Comparison of ENCODE assay signal across 9 mouse cellular contexts in genomic region chr7:47023530-47023929, GRCm38 (mm10). TPM values are rescaled to one million over a fixed set of nuclear protein-coding genes. Genes with fewer than 3 reads are reported as not detected.
A peak's percentile ranks its signal among the peaks of the same experiment; 100 is the strongest.
DNase-seq lines count a peak whose midpoint lies in the region; ATAC-seq and TF ChIP-seq lines count a peak whose summit lies in the region.
"Had no signal": no experiment of that assay in that cellular context is flagged by ENCODE, and none has a peak within 500 bp of the region (broad histone marks: within the 10 kb centered on the region; RNA-seq: fewer than 3 reads in every experiment).

No protein-coding gene starts in this region.

- H3K4me3 ChIP-seq in gastrocnemius, adult 2 months, result no peak overlapping the region
- H3K4me3 ChIP-seq: embryonic facial prominence, embryonic 12.5 days had no signal

- no peaks in the 10 kb centered on the region for H3K36me3 ChIP-seq in splenic B cell, adult 2 months (ENCODE audit: control insufficient read depth, insufficient read depth, low read length, poor library complexity, severe bottlenecking)
- H3K36me3 ChIP-seq: embryonic facial prominence, embryonic 12.5 days had no signal

- intact Hi-C loops in gastrocnemius, adult 2 months (cut with DNase I), result loop anchor here (1.0 kb wide), 2 partner anchors 58 to 127 kb away; no protein-coding TSS in a partner anchor
- intact Hi-C loops in left cerebral cortex, postnatal 4 days (cut with DNase I), result loop anchor here (5.0 kb wide), 2 partner anchors 59 to 129 kb away; no protein-coding TSS in a partner anchor

- no peak overlapping the region for H3K27ac ChIP-seq in gastrocnemius, adult 2 months
- H3K27ac ChIP-seq: embryonic facial prominence, embryonic 12.5 days had no signal

- ATAC-seq in activated CD4-positive, CD25-positive, alpha-beta regulatory T cell, adult 4 months, result peak; percentile 64

- peak; percentile 98 for TF ChIP-seq CTCF in gastrocnemius, adult 2 months (IDR thresholded peaks at IDR 0.05)

- DNase-seq in 3T3-L1 (ENCODE audit: low read depth, low spot score), result peak; percentile 86
- DNase-seq in cerebellum, postnatal 4 days (ENCODE audit: low spot score in 2 of 2), result peak; percentile 86
- DNase-seq in gastrocnemius, adult 2 months, result peak; percentile 85
- peak; percentile 87 for DNase-seq in kidney, adult 18-20 months
- peak; percentile 85 for DNase-seq in left cerebral cortex, postnatal 4 days
- peak; percentile 79 to 87 for DNase-seq in natural killer cell, adult 2 months (ENCODE audit: low spot score in 2 of 2)
- peak; percentile 91 for DNase-seq in splenic B cell, adult 2 months (ENCODE audit: low read depth, low spot score)

- H3K27me3 ChIP-seq in splenic B cell, adult 2 months (ENCODE audit: control insufficient read depth, insufficient read depth, low read length, poor library complexity, severe bottlenecking), result no peaks in the 10 kb centered on the region
- H3K27me3 ChIP-seq: embryonic facial prominence, embryonic 12.5 days had no signal

RNA-seq across cellular contexts. Expression of gene Spty2d1, which starts 15.3 kb away (rescaled TPM):
- 10 to 100 TPM; 23.5 to 32.3 TPM for polyA plus RNA-seq in activated CD4-positive, CD25-positive, alpha-beta regulatory T cell, adult 4 months (2017; shearing (Covaris generic))
- 1 to 10 TPM; 4.1 to 5.7 TPM for total RNA-seq in gastrocnemius, adult 2 months (2021)
- 1 to 10 TPM; 7.8 to 9.0 TPM for total RNA-seq in left cerebral cortex, postnatal 4 days (2021)

RNA-seq across cellular contexts. Expression of gene Tmem86a, which starts 26.9 kb away (rescaled TPM):
- polyA plus RNA-seq in activated CD4-positive, CD25-positive, alpha-beta regulatory T cell, adult 4 months (2017; shearing (Covaris generic)), result 1 to 10 TPM; 1.0 to 2.9 TPM
- 1 to 10 TPM; 4.0 to 4.8 TPM for total RNA-seq in gastrocnemius, adult 2 months (2021)
- 10 to 100 TPM; 10.6 to 12.4 TPM for total RNA-seq in left cerebral cortex, postnatal 4 days (2021)

RNA-seq across cellular contexts. Expression of gene Gm9999, which starts 40.1 kb away (rescaled TPM):
- not detected for polyA plus RNA-seq in activated CD4-positive, CD25-positive, alpha-beta regulatory T cell, adult 4 months (2017; shearing (Covaris generic))
- total RNA-seq in gastrocnemius, adult 2 months (2021), result not detected
- not detected for total RNA-seq in left cerebral cortex, postnatal 4 days (2021)
- polyA plus RNA-seq: embryonic facial prominence, embryonic 12.5 days had no signal
